Mouse (Mus musculus): ENCODE results near the gene Csmd2. TPM values are rescaled to one million over a fixed set of nuclear protein-coding genes. Genes with fewer than 3 reads are reported as not detected.

Csmd2 gene
- total RNA-seq (2021) (under 1 TPM; 0.21 to 0.49 TPM), polyA plus RNA-seq (2012; rRNA removed) (1.1 and 1.9 TPM in 2 replicates)
- long read RNA-seq = 0 reads

DNA sequence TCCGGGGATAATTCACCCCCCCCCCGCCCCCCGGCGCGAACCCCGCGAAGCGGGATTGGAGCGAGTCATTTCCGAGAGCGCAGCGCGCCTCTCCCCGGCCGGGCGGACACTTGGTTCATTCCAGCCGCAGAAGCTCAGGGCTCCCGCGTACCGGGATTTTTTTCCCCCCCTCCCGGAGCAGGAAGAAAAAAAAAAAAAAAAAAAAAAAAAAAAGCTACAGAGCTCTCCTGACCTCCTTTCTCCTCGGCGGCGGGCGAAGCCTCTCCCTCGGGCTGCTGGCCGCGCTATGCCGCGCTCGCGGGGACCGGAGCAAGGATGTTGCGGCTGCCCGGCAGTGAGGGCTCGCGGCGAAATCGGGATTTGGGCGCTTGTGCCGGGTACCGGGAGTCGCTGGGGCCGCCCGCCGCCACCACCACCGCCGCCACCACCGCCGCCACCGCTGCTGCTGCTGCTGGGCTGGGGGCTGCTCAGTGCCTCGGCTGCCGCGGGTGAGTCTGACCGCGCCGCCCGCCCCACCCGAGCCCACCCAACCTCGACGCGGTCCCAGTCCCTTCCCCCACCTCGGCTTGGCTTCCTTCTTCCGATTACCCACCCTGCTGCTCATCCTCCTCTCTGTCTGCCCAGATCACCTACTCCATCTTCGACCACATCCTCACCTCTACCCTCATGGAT, at the start of gene Csmd2:
Gene Csmd2, plus strand, starts transcription at position 74 of the 672 bp plus-strand sequence.
- peak; percentile 17 for DNase-seq

DNA sequence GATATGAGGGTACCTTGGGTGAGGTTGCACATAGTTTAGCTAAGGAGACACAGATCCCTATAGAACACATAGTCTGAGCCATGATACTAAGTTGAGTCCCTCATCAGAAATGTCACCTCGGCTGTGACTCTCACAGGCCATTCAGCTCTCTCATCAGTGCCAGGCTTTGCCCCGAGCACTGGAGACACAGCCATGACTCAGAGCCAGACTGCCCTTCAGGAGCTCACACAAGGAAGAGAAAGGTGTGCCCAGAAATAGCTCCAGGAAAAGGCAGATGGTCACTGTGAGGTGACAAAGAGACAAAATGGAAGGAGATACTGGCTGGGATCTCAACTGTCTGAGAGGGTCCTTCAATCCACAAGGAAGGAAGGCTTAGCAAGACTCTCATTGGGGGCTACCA, 40.0 kb upstream of the Csmd2 start:
- DNase-seq = no peak

DNA sequence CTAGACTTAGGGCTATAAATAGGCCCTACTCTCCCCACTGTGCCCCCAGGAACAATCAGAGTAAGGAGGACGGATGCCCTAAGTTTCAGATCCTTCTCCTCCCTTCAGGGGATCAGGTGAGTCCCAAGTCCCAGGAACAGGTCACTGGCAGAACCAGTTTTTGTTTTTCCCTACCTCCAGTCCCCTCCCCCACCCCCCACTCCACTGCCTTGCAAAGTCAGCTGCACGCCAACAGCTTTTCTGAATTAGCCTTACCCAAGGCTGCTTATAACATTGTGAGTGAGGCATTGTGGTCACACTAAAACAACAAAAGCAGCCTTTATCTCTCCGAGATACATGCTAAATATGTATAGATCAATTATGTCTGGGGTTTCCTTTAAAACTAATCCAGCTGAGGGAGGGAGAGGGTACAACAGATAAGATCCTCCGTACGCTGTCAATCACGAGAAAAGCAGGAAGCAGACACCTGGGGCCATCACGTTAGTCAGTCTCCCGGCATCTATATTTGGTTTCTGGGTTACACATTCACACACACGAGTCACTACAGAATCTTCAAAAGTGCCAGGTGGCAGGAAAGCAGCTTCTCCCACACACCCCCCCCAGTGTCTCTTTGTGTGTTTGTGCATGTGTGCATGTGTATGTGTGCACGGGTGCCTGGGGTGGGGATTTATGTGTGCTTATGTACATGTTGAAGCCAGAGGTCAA, 34.5 kb upstream of the Csmd2 start:
- no peak for DNase-seq

DNA sequence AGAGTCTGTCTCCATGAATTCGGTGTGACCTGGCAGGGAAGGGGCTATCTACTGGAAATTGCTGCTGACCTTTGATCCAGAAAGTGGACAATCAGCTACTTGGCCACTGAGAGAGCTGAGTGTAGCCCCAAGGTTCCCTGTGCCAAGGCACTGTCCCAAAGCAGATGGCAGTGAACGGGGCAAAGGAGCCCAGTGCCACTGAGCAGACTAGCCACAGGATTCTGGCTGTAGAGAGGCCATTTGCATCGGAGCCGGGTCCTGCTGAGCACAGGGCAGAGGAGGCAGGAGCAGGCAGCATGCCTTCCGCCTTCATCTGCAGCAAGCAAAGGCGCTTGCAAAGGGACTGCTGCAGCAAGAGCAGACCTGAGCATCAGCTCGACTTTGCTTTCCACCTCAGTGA, 18.6 kb upstream of the Csmd2 start:
- DNase-seq = no peak

DNA sequence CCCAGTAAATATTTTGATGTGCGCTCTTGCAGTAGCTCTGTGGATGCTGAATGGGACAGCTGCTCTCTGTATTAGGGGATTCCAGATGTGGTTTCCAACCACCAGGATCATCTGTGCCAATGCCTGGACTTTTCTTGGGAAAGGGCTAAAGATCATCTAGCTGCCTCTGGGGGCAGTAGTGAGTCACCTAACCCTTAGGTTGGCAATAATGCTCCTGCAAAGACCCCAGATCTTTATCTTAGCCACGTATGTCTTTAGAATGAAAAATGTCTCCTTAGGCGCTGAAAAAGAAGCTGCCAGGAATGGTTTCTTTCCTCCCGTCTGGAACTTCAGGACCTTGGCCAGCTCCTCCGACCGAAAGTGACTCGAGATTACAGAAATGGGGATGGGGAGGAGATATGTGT, 17.6 kb upstream of the Csmd2 start:
- peak; percentile 11 for DNase-seq

DNA sequence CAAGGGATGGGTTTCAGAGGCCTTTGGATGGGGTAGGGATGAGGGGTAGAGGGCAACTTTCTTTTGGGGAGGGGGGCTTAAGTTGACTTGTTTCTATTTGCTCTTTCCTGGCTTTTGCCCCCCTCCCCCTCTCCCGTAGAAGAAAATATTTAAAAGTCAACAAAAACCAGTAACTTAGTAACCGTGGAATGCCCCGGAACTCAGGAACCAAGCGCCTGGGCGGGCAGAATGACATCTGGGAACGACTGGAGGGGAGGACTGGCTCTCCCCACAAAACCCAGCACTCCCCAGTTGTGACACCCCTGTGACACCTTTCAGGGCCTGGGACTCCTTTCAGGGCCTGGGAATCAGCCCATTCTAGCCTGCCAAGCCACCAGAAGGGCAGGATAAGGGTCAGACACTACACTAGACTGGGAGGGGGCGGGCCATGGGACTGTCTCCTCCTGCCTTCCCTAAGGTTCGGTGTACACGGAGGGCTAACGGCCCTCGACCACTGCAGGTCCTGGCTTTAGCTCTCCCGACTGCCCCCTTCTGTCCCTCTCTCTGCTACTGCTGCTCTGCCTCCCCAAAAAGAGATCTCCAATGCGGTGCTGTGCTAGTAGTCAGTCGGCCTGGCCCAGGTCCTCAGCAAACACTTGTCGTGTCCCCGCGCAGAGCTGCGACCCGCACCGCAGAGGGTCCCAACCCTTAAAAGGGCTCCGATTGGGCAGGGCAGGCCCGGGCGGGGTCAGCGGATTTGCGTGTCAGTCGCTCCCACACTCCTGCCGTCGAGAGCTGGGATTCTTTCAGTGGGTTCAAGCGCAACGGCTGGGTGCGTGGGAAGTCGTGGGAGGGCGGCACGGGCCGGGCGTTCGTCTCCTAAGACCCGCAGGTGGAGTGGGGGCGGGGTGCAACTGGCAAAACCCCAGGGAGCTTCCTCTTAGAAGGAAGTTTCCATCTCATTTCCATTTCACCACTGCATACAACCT, 16.5 kb upstream of the Csmd2 start, which contains the start of gene CK137956:
Gene CK137956, minus strand, starts transcription at position 51 of the 968 bp plus-strand sequence.
- no peak for DNase-seq

DNA sequence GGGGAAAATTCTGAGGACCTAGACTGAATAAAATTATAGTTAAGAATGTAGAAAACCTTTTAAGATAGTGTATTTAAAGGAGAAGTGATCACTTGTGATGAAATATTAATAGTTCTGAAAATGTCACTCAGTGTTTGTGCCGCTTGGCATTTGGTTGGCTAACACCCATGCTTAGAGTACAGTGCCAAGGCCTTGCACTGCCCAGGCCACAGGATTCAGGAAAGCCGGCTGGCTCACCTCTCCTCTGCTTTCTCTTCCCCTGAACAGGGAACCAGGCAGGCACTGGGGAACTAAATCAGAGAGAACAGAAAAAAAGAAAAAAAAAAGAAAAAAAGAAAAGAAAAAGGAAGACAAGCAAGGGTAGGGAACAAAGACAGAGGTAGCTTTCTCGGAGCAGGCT, 14.7 kb upstream of the Csmd2 start:
- no peak for DNase-seq

DNA sequence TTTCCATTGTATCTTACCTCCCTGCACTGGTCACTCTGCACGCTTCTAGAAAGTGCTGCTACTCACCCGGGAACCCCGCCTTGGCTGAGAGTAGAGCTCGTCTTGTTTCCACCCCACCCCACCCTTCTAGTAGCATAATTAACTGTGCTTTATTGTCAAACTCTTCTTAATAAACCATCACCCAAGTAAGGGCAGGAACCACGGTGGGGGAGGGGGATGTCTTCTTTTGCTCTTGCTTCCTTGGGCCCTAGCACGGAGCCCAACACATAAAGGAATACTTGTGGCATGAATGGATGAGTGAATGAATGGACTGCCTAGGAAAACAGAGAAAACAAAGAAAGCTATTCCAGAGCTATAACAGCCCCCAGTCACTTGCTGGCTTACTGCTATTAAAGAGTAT, 6.5 kb upstream of the Csmd2 start:
- no peak for DNase-seq

DNA sequence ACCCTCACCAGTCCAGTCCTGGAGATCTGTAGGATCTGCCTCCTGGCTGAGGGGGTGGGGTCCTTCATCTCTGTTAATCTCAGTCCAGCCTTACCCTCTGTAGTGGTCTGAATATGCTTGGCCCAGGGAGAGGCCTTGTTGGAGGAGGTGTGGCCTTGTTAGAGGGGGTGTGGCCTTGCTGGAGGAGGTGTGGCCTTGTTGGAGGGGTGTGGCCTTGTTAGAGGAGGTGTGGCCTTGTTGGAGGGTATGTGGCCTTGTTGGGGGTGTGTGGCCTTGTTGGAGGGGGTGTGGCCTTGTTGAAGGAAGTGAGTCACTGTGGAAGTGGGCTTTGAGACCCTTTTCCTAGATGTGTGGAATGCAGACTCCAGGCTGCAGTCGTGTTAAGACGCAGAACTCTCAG, 3.2 kb upstream of the Csmd2 start:
- DNase-seq = no peak

DNA sequence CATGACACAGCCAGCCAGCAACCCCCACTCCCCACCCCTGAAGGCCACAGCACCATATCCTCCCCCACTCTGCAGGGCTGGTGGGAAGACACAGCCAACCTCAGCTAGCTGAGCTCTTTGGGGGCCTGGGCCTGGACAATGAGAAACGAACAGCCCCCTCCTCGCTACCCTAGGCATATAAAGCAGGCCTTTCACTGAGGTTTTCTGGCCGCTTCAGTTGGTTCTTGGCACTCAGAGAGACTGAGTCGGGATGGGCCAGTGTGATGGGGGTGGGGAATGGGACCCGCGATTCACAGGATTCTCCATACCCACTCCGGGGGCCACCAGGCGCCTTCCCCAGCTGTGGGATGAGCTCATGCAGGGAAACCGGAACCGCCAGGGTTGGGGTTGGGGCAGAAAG, 1.8 kb upstream of the Csmd2 start:
- DNase-seq = no peak

DNA sequence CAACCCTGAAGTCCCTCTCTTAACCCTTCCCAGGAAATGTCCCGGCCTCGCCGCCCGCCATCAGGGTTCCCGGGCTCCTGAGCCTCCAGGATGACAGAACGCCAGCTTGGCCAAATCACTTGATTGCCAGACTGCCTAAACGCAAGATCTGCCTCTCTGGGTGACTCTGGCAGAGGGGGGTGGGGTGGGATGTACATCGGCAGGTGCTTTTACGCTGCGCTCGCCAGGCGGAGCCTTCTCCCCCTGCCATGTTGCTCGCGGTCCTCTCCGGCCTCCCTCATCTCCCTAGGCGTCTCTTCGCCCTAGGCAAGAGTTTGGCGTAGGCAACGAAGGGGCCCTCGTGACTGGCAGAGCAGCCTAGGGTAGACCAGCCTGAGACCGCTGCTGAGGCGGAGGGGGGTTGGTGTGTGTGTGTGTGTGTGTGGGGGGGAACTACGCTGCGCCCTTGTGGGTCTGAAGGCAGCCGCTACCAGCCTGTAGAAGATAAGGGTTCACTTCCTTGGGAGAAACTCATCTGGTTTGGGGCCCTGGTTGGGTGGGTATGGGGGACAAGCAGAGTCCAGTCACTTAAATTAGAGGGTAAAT, 1.1 kb upstream of the Csmd2 start:
- DNase-seq = no peak

DNA sequence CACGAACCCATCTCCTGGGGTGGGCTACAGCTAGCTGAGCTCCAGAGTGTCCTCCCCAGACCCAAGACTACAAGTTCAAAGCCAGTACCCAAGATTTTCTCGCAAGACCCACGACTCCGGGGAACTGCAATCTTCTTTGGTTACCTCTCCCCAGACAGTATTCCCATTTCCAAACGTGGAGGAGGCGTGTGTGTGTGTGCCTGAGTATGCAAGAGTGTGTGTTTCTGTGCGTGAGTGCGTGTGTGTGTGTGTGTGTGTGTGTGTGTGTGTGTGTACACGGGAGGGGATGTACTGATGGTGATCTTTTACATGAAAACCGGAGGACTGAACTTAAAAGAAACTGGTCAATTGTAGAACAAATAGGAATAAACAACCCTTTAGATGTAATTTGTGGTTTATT, 387 bp upstream of the Csmd2 start:
- DNase-seq = no peak

DNA sequence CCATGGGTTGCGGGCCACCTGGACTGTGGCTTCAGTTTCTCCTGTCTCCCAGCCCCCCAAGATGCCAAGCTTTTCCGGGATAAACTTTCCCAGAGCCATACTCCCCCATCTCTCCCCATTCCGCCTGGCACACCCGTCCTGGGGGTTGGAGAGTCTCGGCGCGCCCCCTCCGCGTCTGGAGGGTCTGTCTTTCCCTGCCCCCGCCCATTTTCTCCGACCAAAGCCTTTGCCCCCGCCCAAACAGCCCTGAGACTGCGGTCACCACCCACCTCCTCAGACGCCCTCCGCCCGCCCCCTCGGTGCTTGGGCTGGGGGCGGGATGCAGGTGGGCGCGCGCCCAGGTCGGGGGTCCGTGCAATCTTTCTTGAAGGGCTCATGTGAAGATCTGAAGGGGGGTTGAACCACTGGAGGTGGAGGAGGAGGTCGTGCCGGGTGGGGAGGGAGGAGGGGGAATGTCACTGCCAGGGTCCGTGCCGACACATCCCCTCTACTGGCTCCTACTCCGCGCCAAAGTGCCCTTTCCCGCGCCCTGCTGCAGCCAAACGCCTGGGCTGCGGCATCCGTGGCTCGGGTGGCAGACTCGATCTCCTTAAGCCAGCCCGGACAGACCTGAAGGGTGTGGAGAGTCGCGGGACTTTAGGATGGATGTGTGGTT, 996 bp downstream of the Csmd2 start:
- no peak for DNase-seq

DNA sequence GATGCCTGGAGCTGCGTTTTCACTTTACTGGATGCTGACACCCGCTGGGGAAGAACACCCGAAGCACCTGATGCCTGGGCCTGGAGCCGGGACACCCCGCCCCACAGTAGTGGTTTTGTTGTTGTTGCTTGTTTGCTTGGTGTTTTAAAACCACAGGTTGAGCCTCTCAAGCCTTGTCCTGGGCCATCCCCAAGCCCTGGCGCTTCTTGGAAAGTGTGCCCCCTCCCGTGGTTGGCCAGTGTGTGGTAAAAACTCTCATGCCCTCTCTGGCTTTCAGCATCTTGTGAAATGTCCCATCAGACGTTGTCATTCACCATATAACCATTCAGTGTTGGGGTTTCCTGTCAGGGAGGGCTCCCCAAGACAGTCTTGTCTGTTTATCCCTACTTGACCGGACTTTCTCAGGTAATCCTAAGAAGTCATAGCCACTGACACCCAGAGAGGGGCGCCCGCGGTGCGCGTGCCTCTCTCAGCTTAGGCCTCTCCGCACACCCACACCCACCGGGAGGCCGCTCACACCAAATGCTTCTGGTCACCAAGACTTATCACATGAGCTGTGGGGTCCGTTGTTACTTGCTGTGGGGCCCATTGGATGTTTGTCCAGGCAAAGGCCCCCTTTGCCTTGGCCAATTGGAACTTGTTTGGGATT, 1.8 kb downstream of the Csmd2 start:
- DNase-seq = no peak

DNA sequence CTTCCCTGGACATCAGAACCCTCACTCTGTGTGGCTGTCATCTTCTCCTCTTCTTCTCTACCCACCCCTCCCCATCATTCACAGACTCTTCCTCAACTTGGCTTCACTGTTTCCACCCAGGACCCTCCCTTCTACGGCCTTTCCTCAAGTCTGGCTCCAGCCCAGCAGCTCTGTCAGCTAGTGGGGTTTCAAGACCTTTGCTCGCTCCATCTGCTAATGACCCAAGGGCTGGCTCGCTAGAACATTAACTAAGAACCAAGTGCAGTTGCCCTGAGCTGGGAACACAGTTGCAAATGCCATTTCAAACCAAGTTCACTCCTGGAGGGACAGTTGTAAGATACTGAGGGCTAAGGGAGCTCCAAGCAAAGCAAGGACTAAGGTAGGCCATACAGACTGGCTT, 11.6 kb downstream of the Csmd2 start:
- DNase-seq = no peak

DNA sequence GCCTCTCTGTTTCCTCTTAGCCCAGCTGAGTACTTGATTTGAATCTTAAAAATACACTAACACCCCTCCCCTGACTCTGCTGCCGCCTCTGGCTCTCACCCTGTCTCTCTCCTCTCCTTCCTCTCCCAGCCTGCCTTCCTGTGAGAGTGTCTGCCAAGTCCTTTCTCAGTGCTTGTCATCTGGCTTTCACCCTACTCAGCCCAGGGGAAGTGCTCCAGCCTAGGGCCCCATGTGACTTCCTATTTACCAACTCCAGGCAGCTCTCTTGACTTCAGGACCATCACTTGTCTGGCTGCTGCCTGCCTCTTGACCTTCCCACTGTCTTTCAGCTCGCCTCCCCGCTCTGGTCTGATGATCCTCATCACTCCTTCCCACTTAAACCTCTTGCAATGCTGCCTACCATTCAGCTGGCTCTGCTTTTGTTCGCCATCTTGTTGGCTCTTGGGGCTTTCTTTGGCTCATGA, 15.0 kb downstream of the Csmd2 start:
- DNase-seq = no peak

DNA sequence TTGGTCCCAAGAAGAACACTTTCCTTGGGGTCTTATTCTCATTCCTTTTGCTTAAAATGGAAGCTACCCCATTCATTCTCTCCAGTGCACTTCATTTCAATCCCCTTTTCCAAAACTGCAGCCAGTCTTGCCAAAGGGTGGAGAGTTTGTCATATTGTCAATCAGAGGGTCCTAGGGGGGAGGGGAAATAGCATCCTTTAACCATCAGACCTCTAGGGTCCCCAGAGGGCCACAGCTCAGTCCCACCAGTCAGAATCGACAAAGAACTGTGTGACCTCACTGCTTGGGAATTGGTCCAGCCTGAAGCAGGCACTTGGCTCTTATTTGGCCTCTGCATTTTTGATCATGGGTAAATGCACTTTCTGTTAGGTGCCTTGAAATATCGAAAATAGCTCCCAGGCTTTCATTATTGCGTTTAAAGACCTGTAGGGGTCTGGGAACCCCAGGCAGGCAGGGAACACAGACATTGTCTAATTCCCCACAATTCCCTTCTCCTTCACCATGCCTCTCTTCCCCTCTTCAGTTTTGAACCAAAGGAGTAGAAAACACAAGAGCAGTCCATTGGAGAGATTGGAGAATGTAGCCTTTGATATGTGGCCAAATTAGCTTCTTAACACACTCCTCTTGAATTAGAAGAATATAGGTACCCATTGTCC, 17.3 kb downstream of the Csmd2 start:
- no peak for DNase-seq

DNA sequence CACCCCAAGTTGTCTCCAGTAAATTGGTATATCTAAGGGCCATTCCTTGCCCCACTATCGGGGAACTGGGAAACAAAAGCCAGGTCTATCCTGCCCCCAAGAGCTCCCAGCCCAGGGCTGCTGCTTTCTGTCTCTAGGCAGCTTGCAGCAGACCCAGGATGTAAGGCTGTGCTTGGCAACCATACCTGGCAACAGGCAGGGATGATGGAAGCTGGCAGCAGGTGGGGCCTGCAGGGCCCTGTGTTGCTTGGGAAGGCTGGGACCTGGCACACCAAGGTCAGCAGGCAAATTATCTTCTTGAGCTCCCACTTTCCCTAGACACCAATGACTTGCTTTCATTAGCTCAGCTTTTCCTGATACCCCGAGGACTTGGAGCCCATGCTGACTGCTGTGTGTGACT, 31.8 kb downstream of the Csmd2 start:
- DNase-seq = no peak

DNA sequence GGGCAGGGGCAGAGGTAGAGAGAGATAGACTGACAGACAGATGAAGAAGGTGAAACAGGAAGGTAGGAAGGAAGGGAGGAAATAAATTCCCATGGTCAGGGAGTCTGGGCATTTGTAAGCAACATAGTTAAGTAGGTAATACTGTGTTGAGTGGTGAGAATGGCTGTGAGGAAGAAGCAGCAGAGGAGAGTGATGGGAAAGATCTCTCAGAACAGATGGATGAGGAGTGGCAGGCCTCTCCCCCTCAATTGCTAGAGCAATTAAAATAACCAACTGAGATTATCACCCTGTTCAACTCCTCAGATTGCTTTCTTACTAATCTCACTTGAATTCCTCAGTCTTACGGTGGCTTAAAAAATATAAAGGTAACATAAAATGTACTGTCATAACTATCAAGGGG, 40.6 kb downstream of the Csmd2 start:
- no peak for DNase-seq

DNA sequence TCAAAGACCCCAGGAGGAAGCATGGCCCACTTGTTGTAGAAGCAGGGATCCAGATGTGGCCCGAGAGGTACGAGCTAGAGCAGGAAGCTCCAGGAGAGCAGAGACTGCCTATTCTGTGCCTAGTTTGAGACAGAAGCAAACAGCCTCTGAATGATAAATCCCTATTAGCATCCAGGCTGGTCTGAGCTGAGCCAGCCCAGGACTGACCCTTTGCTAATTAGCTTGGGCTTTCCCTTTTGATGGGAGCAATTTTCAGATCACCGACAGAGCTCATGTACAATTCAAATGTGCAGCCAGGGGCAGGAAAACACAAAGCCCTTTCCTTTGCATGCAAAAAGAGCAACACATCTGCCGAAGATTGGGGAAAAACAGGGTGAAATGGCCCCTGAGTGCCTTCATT, 54.2 kb downstream of the Csmd2 start:
- DNase-seq = no peak

DNA sequence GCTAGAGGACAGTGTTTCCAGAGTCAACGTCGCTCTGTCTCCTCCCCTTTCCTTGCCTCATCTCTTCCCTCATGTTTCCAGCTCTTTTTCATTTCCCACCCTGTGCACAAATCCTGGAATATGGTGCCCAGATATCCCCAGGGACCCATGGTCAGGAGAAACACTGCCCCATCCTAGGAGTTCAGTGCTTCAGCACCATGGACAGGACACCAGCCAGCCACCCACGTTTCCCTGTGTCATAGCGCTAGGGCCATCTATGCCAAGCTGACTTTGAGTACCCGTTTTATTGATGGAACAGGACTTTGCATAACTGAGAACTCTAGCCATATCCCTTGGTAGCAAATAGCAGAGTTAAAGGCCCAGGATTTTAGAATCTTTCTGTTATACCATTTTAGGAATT, 55.0 kb downstream of the Csmd2 start:
- DNase-seq = peak; percentile 12

All from adrenal gland, adult 2 months (tissue).